In the genomic region with DNA sequence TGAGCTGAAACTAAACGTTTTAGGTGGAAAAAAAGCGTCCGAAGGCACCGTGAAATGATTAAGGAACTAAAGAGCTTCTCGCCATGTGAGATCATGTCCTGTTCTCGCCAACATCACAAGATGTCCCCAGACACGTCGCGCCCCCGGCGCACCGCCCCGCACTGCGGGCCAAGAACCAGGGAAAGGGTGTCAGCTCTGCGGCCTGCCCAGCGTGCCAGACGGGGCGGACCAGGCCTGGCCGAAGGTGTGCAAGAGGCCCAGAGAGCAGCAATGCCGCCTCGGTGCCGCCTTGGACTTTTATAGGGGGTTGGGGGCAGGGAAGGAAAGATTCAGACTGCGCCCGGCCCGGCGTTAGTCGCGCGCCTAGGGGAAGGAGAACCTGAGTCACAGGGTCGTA, we compare ENCODE assay signal across 12 mouse cellular contexts. TPM values are rescaled to one million over a fixed set of nuclear protein-coding genes. Genes with fewer than 3 reads are reported as not detected.
DNase-seq lines count a peak whose midpoint lies in the region; ATAC-seq lines count a peak whose summit lies in the region.
"Had no signal": no experiment of that assay in that cellular context is flagged by ENCODE, and none has a peak within 500 bp of the region (broad histone marks: within the 10 kb centered on the region; RNA-seq: fewer than 3 reads in every experiment).

No protein-coding gene starts in this region.

- no peak overlapping the region for H3K4me2 ChIP-seq in kidney, embryonic 16.5 days (replicated peaks; ENCODE audit: low read depth, low read length)
- H3K4me2 ChIP-seq in embryonic facial prominence, embryonic 11.5 days (ENCODE audit: low read depth, low read length) = no peak overlapping the region
- H3K4me2 ChIP-seq: embryonic facial prominence, embryonic 15.5 days had no signal

- H3K4me3 ChIP-seq in kidney, embryonic 16.5 days (ENCODE audit: low read length) = no peak overlapping the region
- no peak overlapping the region for H3K4me3 ChIP-seq in embryonic facial prominence, embryonic 11.5 days (ENCODE audit: low read depth, low read length)
- H3K4me3 ChIP-seq: embryonic facial prominence, embryonic 15.5 days had no signal

- peaks cover 98% of the 10 kb centered on the region for H3K27me3 ChIP-seq in kidney, embryonic 16.5 days (ENCODE audit: insufficient read depth, low read length)
- H3K27me3 ChIP-seq in embryonic facial prominence, embryonic 11.5 days (ENCODE audit: control insufficient read depth, insufficient read depth, low read length) = peaks cover 76% of the 10 kb centered on the region

- DNase-seq in adrenal gland, adult 2 months = peak; percentile 8
- no peak for DNase-seq in adrenal gland, postnatal 4 days (ENCODE audit: low spot score in 2 of 2)
- peak; percentile 25 for DNase-seq in kidney, adult 9 months
- DNase-seq in embryonic facial prominence, embryonic 11.5 days (ENCODE audit: low spot score) = peak; percentile 31
- DNase-seq in layer of hippocampus, adult 11-12 months (ENCODE audit: low spot score) = no peak
- DNase-seq in frontal cortex, postnatal 10 days (ENCODE audit: low spot score in 2 of 2) = no peak
- DNase-seq: adrenal gland, postnatal 25 days; lung, postnatal 10 days had no signal

- no peak overlapping the region for H3K27ac ChIP-seq in kidney, embryonic 16.5 days (ENCODE audit: low read length)
- H3K27ac ChIP-seq in embryonic facial prominence, embryonic 11.5 days (replicated peaks; ENCODE audit: low read depth, low read length) = no peak overlapping the region
- H3K27ac ChIP-seq: embryonic facial prominence, embryonic 15.5 days had no signal

- H3K4me1 ChIP-seq in kidney, embryonic 16.5 days (ENCODE audit: insufficient read depth, low read length) = peaks cover 9% of the 10 kb centered on the region; the same call in 1 of the 2 replicates
- no peaks in the 10 kb centered on the region for H3K4me1 ChIP-seq in embryonic facial prominence, embryonic 11.5 days (ENCODE audit: control insufficient read depth, insufficient read depth, low read length)

- no peaks in the 10 kb centered on the region for H3K9me3 ChIP-seq in kidney, embryonic 16.5 days (ENCODE audit: low read length)
- no peaks in the 10 kb centered on the region for H3K9me3 ChIP-seq in embryonic facial prominence, embryonic 11.5 days (replicated peaks; ENCODE audit: control insufficient read depth, low read length)
- H3K9me3 ChIP-seq: embryonic facial prominence, embryonic 15.5 days had no signal

- no peak for ATAC-seq in kidney, embryonic 16.5 days (ENCODE audit: low FRiP score, low TSS enrichment)
- no peak for ATAC-seq in embryonic facial prominence, embryonic 11.5 days (replicated peaks; ENCODE audit: insufficient number of reproducible peaks, low FRiP score, low TSS enrichment, low read depth)
- peak; percentile 23 for ATAC-seq in neutrophil, adult 5-6 weeks (ENCODE audit: extremely low read depth, insufficient number of reproducible peaks, low FRiP score, poor library complexity, severe bottlenecking)
- ATAC-seq: inflammation-experienced regulatory T-cells, adult 6 months had no signal

- H3K9ac ChIP-seq in kidney, embryonic 16.5 days (replicated peaks; ENCODE audit: low read length) = no peak overlapping the region
- no peak overlapping the region for H3K9ac ChIP-seq in embryonic facial prominence, embryonic 11.5 days (replicated peaks; ENCODE audit: low read length)
- H3K9ac ChIP-seq: embryonic facial prominence, embryonic 15.5 days had no signal

- WGBS in kidney, embryonic 16.5 days = under 1% methylated on average over 30 of the region's 30 CpGs
- 2% methylated on average over 30 of the region's 30 CpGs for WGBS in embryonic facial prominence, embryonic 11.5 days

- H3K36me3 ChIP-seq in kidney, embryonic 16.5 days (ENCODE audit: insufficient read depth, low read length) = no peaks in the 10 kb centered on the region
- no peaks in the 10 kb centered on the region for H3K36me3 ChIP-seq in embryonic facial prominence, embryonic 11.5 days (replicated peaks; ENCODE audit: control insufficient read depth, insufficient read depth, low read depth, low read length)
- H3K36me3 ChIP-seq: embryonic facial prominence, embryonic 15.5 days had no signal

RNA-seq across cellular contexts. Expression of a gene that starts 0.4 kb away (rescaled TPM):
- under 1 TPM; 0.69 to 0.86 TPM for total RNA-seq in adrenal gland, adult 2 months (2021)
- polyA plus RNA-seq in adrenal gland, adult 2 months (2012; rRNA removed) = 0.56 and 1.0 TPM in 2 replicates
- total RNA-seq in adrenal gland, postnatal 4 days (2021) = 1 to 10 TPM in 1 of 2 experiments, under 1 TPM in 1; 0.59 to 1.0 TPM
- not detected in 2 replicates for polyA plus RNA-seq in kidney, embryonic 16.5 days (2015; fragmentation: Nextera tagmentation; extraction: Ambion mirVana)
- polyA plus RNA-seq in embryonic facial prominence, embryonic 11.5 days (2014; fragmentation: Nextera tagmentation; extraction: Ambion mirVana) = 0.28 and 0.72 TPM in 2 replicates
- total RNA-seq in neutrophil, adult 5-6 weeks (2017) = 184 and 199 TPM in 2 replicates

RNA-seq across cellular contexts. Expression of a gene that starts 45.0 kb away (rescaled TPM):
- 10 to 100 TPM; 36.4 to 50.0 TPM for total RNA-seq in adrenal gland, adult 2 months (2021)
- 5.0 and 5.4 TPM in 2 replicates for polyA plus RNA-seq in adrenal gland, adult 2 months (2012; rRNA removed)
- 10 to 100 TPM; 49.1 to 53.2 TPM for total RNA-seq in adrenal gland, postnatal 4 days (2021)
- 30.7 and 34.3 TPM in 2 replicates for polyA plus RNA-seq in kidney, embryonic 16.5 days (2015; fragmentation: Nextera tagmentation; extraction: Ambion mirVana)
- 16.3 and 19.0 TPM in 2 replicates for polyA plus RNA-seq in embryonic facial prominence, embryonic 11.5 days (2014; fragmentation: Nextera tagmentation; extraction: Ambion mirVana)
- 224 and 249 TPM in 2 replicates for total RNA-seq in neutrophil, adult 5-6 weeks (2017)

Comparison
In these comparisons a context has a peak if more than half of its experiments do, and no peak if none do; other contexts are left out.
1. DNase-seq: peak in adrenal gland, adult 2 months (single experiment), kidney, adult 9 months (single experiment) and embryonic facial prominence, embryonic 11.5 days (single experiment); none in adrenal gland, postnatal 4 days (0 of 2), layer of hippocampus, adult 11-12 months (single experiment) and frontal cortex, postnatal 10 days (0 of 2).
2. RNA of a gene that starts 0.4 kb away (total RNA-seq): 184 to 199 TPM in neutrophil, adult 5-6 weeks; 0.59 to 1.0 TPM in adrenal gland, postnatal 4 days and 0.69 to 0.86 TPM in adrenal gland, adult 2 months; every median in the first group is over 10 times any median in the second.